Mouse (Mus musculus): ENCODE measurements around the gene Wwtr1. TPM values are rescaled to one million over a fixed set of nuclear protein-coding genes. Genes with fewer than 3 reads are reported as not detected.

Gene Wwtr1
- polyA plus RNA-seq, 2 experiments: 34.5 to 54.2 TPM

DNA sequence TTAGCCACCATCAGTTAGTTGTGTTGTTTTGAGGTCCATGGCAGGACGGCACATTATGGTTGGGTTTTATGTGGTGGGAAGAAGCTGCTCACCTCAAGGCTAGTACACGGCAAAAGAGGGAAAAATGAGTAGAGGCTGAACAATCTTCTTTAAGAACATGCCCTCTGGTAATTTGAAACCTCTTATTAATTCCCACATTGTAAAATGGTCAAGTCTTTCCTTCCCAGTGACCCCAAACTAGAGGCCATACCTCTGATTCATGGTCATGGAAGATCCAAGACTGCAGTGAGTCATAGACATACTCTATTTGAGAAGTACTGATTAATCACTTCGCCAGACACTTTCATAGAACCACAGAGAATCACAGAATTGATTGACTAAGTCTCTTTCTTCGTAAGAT, 164.2 kb downstream of the Wwtr1 start:
- H3K4me3 ChIP-seq (replicated peaks; ENCODE audit: low read length): no peak overlapping the region
- no peaks in the 10 kb centered on the region for H3K27me3 ChIP-seq (ENCODE audit: control insufficient read depth, insufficient read depth, low read length)
- H3K4me1 ChIP-seq (ENCODE audit: control insufficient read depth, insufficient read depth, low read length): no peaks in the 10 kb centered on the region
- no peak overlapping the region for H3K27ac ChIP-seq (replicated peaks; ENCODE audit: low read depth, low read length)
- no peak for TF ChIP-seq POLR2A (IDR thresholded peaks at IDR 0.05; ENCODE audit: borderline replicate concordance, extremely low read depth, insufficient read depth, insufficient read length)
- DNase-seq (ENCODE audit: low spot score): no peak
- no peaks in the 10 kb centered on the region for H3K36me3 ChIP-seq (ENCODE audit: control insufficient read depth, insufficient read depth, low read length)
- no peaks in the 10 kb centered on the region for H3K9me3 ChIP-seq (ENCODE audit: control insufficient read depth, low read length)
- H3K9ac ChIP-seq (ENCODE audit: low read depth, low read length, severe bottlenecking): no peak overlapping the region
- WGBS: 74% methylated on average over 4 of the region's 4 CpGs
- no peak for ATAC-seq (ENCODE audit: low FRiP score, low read depth)
- no peak overlapping the region for H3K4me2 ChIP-seq (replicated peaks; ENCODE audit: low read depth, low read length, severe bottlenecking)

Small RNA genes within 50 kb of the gene (microRNA-seq; reads per million reads assigned to microRNA genes)
- not detected for gene Mir6377

Other genes with a start within 250 kb of the Wwtr1 start
- 0.12 and 0.13 TPM in 2 replicates for gene Tm4sf4, start 150.6 kb downstream of the Wwtr1 start, polyA plus RNA-seq (2012; rRNA removed)
- 0.12 TPM in 1 of 2 replicates, not detected in the other for gene Tm4sf4, start 150.6 kb downstream of the Wwtr1 start, polyA plus RNA-seq (2014; fragmentation: Nextera tagmentation; extraction: Ambion mirVana)
- 53.9 and 57.1 TPM in 2 replicates for gene Commd2, start 75.8 kb upstream of the Wwtr1 start, polyA plus RNA-seq (2012; rRNA removed)
- 81.0 and 90.4 TPM in 2 replicates for gene Commd2, start 75.8 kb upstream of the Wwtr1 start, polyA plus RNA-seq (2014; fragmentation: Nextera tagmentation; extraction: Ambion mirVana)
- not detected in 2 replicates for gene Ankub1, start 116.9 kb upstream of the Wwtr1 start, polyA plus RNA-seq (2012; rRNA removed)
- 0.07 TPM in 1 of 2 replicates, not detected in the other for gene Ankub1, start 116.9 kb upstream of the Wwtr1 start, polyA plus RNA-seq (2014; fragmentation: Nextera tagmentation; extraction: Ambion mirVana)
- gene Rnf13, start 160.2 kb upstream of the Wwtr1 start, polyA plus RNA-seq (2012; rRNA removed): 34.9 and 43.0 TPM in 2 replicates
- gene Rnf13, start 160.2 kb upstream of the Wwtr1 start, polyA plus RNA-seq (2014; fragmentation: Nextera tagmentation; extraction: Ambion mirVana): 76.5 and 87.9 TPM in 2 replicates